Mouse (Mus musculus): ENCODE results near the gene Gtf3c4. TPM values are rescaled to one million over a fixed set of nuclear protein-coding genes. Genes with fewer than 3 reads are reported as not detected.

Gene Gtf3c4
- total RNA-seq, 1 experiment = 38.1 TPM

DNA sequence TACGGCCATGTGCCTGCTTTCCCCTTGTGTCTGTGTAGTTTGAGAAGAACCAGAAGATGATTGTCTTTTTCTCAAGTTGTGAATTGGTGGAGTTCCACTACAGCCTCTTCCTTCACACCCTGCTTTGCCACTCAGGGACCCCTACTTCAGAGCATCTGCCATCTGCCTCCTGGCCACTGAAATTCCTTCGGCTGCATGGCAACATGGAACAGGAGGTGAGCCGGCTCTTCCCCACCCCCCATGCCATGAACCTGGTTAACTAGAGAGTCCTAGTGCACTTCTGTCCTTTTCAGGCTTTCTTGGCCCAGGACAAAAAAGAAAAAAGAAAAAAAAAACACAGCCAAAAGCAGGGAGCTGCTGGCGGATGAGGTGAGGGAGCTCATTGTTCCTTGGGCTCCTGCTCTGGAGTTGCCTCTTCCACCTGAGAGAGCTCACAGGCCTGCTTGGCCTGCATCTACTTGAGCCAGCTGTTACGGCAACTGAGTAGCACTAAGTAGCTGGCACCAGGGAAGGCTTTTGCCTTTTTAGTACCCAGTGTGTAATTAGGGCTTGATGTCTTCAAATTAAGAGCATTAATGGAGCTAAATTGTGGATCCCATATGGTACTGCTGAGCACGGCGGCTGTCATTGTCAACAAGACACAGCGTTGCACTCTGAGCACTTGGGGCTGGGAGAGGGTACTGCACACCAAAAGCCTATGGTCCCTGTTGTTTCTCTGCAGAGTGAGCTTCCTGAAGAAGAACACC lies 20.7 kb upstream of the Gtf3c4 start:
- Histone ChIP-seq H3K4me3 (ENCODE audit: insufficient read depth in 1 of 2, low read depth in 1 of 2, low read length in 2 of 2, poor library complexity in 1 of 2, severe bottlenecking in 1 of 2) (no peak overlapping the region), H3K4me1 (ENCODE audit: control insufficient read depth in 2 of 2, insufficient read depth in 2 of 2, low read length in 2 of 2, poor library complexity in 1 of 2) (no peaks in the 10 kb centered on the region), H3K9ac (ENCODE audit: insufficient read depth, low read depth, low read length, poor library complexity, severe bottlenecking) (no peak overlapping the region), H3K9me3 (ENCODE audit: control insufficient read depth, insufficient read depth, low read depth, low read length) (no peaks in the 10 kb centered on the region), H3K27ac (ENCODE audit: insufficient read depth, low read depth, low read length, poor library complexity, severe bottlenecking) (no peak overlapping the region), H3K36me3 (ENCODE audit: control insufficient read depth, insufficient read depth, low read length, poor library complexity, severe bottlenecking) (peaks cover 46% of the 10 kb centered on the region)
- TF ChIP-seq HCFC1 (IDR thresholded peaks at IDR 0.05; ENCODE audit: borderline replicate concordance, insufficient read depth, low read length) = no peak
- TF ChIP-seq CHD2 (IDR thresholded peaks at IDR 0.05; ENCODE audit: low read depth, low read length) = no peak
- no peak for TF ChIP-seq MAFK (IDR thresholded peaks at IDR 0.05; ENCODE audit: insufficient read depth, low read depth, low read length)
- no peak for TF ChIP-seq ZC3H11A (IDR thresholded peaks at IDR 0.05; ENCODE audit: borderline replicate concordance, low read depth, low read length)
- no peak for TF ChIP-seq ZNF384 (IDR thresholded peaks at IDR 0.05; ENCODE audit: low read depth, low read length)
- in situ Hi-C loops (cut with MboI; ENCODE audit: low sequenced_read_pairs in 2 of 2, unreplicated experiment in 2 of 2) = no loop called here
- DNase-seq (ENCODE audit: low read depth, low spot score) = no peak

DNA sequence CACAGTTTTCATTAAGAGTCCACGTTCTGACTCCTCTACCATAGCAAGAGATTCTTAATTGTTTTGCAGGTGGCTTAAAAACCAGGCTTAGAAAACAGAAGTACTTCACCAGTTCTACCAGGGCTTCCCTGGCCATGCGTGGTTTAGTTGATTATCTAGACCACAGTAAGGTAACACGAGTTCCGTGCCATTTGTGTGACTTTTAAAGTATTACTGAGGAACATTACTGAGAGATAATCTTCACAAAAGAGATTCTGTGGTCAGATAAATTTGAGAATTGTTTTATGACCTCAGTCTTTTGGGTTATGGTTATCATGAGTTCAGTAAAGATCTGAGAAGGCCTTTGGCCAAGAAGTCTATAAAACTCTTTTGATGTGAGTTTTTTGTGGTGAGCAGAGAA lies 19.1 kb upstream of the Gtf3c4 start:
- Histone ChIP-seq H3K27ac (ENCODE audit: insufficient read depth, low read depth, low read length, poor library complexity, severe bottlenecking) (no peak overlapping the region), H3K4me1 (ENCODE audit: control insufficient read depth in 2 of 2, insufficient read depth in 2 of 2, low read length in 2 of 2, poor library complexity in 1 of 2) (no peaks in the 10 kb centered on the region), H3K9me3 (ENCODE audit: control insufficient read depth, insufficient read depth, low read depth, low read length) (no peaks in the 10 kb centered on the region), H3K36me3 (ENCODE audit: control insufficient read depth, insufficient read depth, low read length, poor library complexity, severe bottlenecking) (peaks cover 40% of the 10 kb centered on the region), H3K4me3 (ENCODE audit: insufficient read depth in 1 of 2, low read depth in 1 of 2, low read length in 2 of 2, poor library complexity in 1 of 2, severe bottlenecking in 1 of 2) (no peak overlapping the region), H3K9ac (ENCODE audit: insufficient read depth, low read depth, low read length, poor library complexity, severe bottlenecking) (no peak overlapping the region)
- TF ChIP-seq ZC3H11A (IDR thresholded peaks at IDR 0.05; ENCODE audit: borderline replicate concordance, low read depth, low read length) (no peak), ZNF384 (IDR thresholded peaks at IDR 0.05; ENCODE audit: low read depth, low read length) (no peak), MAFK (IDR thresholded peaks at IDR 0.05; ENCODE audit: insufficient read depth, low read depth, low read length) (no peak), CHD2 (IDR thresholded peaks at IDR 0.05; ENCODE audit: low read depth, low read length) (no peak), HCFC1 (IDR thresholded peaks at IDR 0.05; ENCODE audit: borderline replicate concordance, insufficient read depth, low read length) (no peak)
- DNase-seq (ENCODE audit: low read depth, low spot score) = no peak
- in situ Hi-C loops (cut with MboI; ENCODE audit: low sequenced_read_pairs in 2 of 2, unreplicated experiment in 2 of 2) = no loop called here

DNA sequence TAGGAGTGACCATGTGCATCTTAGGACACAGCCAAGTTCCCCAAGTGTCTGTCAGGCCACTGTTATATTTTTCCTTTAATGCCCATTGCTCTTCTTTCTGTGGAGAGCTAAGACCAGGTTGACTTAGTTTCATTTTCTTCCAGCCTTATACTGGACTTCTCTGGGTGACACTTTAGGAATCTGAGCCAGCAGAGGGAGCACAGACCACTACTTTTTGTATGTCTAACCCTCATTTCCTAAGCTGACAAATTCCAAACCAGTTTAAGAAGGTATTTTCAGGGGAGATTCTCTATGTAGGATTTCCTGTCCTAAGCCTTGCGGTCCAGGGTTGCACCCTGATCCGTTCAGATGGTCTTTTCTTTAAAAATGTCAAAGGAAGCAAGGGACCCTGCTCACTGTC lies 15.6 kb upstream of the Gtf3c4 start:
- no peak for DNase-seq (ENCODE audit: low read depth, low spot score)
- in situ Hi-C loops (cut with MboI; ENCODE audit: low sequenced_read_pairs in 2 of 2, unreplicated experiment in 2 of 2) = no loop called here
- peaks cover 24% of the 10 kb centered on the region for H3K36me3 ChIP-seq (ENCODE audit: control insufficient read depth, insufficient read depth, low read length, poor library complexity, severe bottlenecking)

DNA sequence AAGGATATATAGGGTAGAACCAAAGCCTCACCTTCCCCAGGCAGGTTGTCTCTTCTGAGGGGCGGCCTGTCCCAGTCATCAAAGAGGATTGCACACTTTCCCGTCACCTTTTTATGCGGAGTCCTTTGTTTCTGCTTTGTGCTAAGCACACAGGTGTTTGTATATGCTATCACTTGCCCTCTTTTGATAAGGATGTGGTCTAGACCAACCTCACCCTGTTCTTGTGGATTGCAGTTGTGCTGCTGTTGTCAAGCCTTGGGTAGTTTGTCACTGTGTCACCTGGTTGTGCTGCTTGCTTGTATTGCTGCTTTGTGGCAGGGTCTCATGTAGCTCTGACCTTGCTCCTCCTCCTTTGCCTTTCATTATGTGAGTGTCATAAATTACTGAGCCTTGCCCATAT lies 12.4 kb upstream of the Gtf3c4 start:
- no peak overlapping the region for H3K27ac ChIP-seq (ENCODE audit: insufficient read depth, low read depth, low read length, poor library complexity, severe bottlenecking)
- DNase-seq (ENCODE audit: low read depth, low spot score) = no peak
- H3K4me1 ChIP-seq (ENCODE audit: control insufficient read depth in 2 of 2, insufficient read depth in 2 of 2, low read length in 2 of 2, poor library complexity in 1 of 2) = no peaks in the 10 kb centered on the region
- H3K9ac ChIP-seq (ENCODE audit: insufficient read depth, low read depth, low read length, poor library complexity, severe bottlenecking) = no peak overlapping the region
- TF ChIP-seq ZC3H11A (IDR thresholded peaks at IDR 0.05; ENCODE audit: borderline replicate concordance, low read depth, low read length) = no peak
- TF ChIP-seq ZNF384 (IDR thresholded peaks at IDR 0.05; ENCODE audit: low read depth, low read length) = no peak
- no peak for TF ChIP-seq HCFC1 (IDR thresholded peaks at IDR 0.05; ENCODE audit: borderline replicate concordance, insufficient read depth, low read length)
- no peak for TF ChIP-seq CHD2 (IDR thresholded peaks at IDR 0.05; ENCODE audit: low read depth, low read length)
- TF ChIP-seq MAFK (IDR thresholded peaks at IDR 0.05; ENCODE audit: insufficient read depth, low read depth, low read length) = no peak
- H3K36me3 ChIP-seq (ENCODE audit: control insufficient read depth, insufficient read depth, low read length, poor library complexity, severe bottlenecking) = peaks cover 13% of the 10 kb centered on the region
- no peaks in the 10 kb centered on the region for H3K9me3 ChIP-seq (ENCODE audit: control insufficient read depth, insufficient read depth, low read depth, low read length)
- H3K4me3 ChIP-seq (ENCODE audit: insufficient read depth in 1 of 2, low read depth in 1 of 2, low read length in 2 of 2, poor library complexity in 1 of 2, severe bottlenecking in 1 of 2) = no peak overlapping the region
- in situ Hi-C loops (cut with MboI; ENCODE audit: low sequenced_read_pairs in 2 of 2, unreplicated experiment in 2 of 2) = no loop called here

More for the DNA sequence above, 15.6 kb upstream of the Gtf3c4 start:
- Histone ChIP-seq H3K4me3 (ENCODE audit: insufficient read depth in 1 of 2, low read depth in 1 of 2, low read length in 2 of 2, poor library complexity in 1 of 2, severe bottlenecking in 1 of 2) (no peak overlapping the region), H3K9ac (ENCODE audit: insufficient read depth, low read depth, low read length, poor library complexity, severe bottlenecking) (no peak overlapping the region), H3K27ac (ENCODE audit: insufficient read depth, low read depth, low read length, poor library complexity, severe bottlenecking) (no peak overlapping the region), H3K4me1 (ENCODE audit: control insufficient read depth in 2 of 2, insufficient read depth in 2 of 2, low read length in 2 of 2, poor library complexity in 1 of 2) (no peaks in the 10 kb centered on the region), H3K9me3 (ENCODE audit: control insufficient read depth, insufficient read depth, low read depth, low read length) (no peaks in the 10 kb centered on the region)
- TF ChIP-seq ZNF384 (IDR thresholded peaks at IDR 0.05; ENCODE audit: low read depth, low read length) = no peak
- no peak for TF ChIP-seq MAFK (IDR thresholded peaks at IDR 0.05; ENCODE audit: insufficient read depth, low read depth, low read length)
- TF ChIP-seq HCFC1 (IDR thresholded peaks at IDR 0.05; ENCODE audit: borderline replicate concordance, insufficient read depth, low read length) = no peak
- TF ChIP-seq CHD2 (IDR thresholded peaks at IDR 0.05; ENCODE audit: low read depth, low read length) = no peak
- TF ChIP-seq ZC3H11A (IDR thresholded peaks at IDR 0.05; ENCODE audit: borderline replicate concordance, low read depth, low read length) = no peak

Data from ES-E14 (cell line).